Mouse (Mus musculus): ENCODE data around the gene Map3k20.

Gene Map3k20

DNA sequence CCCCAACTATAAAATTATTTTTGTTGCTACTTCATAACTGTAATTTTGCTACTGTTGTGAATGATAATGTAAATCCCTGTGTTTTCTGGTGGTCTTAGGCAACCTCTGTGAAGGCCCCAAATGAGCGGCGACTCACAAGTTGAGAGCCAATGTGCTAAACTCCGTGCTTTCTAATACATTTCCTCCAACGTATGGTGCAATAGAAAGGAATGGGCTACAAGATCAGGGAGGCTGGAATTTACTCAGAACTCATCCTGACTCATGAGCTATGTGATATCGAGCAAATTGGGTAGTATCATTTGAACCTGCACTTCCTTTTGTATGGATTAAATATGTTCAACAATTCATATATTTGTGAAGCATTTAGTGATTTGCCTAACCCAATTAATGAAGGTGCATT, 4.9 kb upstream of the Map3k20 start:
- no peak for DNase-seq (ENCODE audit: low spot score)

DNA sequence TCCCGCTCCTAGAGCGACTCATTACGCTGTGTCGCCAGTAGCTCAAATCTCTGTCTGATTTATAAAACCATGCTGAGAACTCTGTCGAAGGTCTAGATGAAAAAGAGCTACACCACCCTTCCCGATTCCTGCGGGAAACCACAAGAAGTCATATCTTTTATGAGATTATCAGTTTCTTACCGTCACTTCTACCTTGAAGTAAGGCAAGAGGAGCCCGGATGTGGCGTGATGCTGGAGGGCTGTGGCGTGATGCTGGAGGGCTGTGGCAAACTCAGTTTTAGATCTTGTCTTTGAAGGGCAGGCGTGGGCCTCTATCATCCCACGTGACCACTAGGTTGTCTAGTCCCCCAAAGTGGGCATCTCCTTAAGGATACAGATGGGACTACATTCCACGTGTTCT, 3.5 kb upstream of the Map3k20 start:
- DNase-seq (ENCODE audit: low spot score), result no peak

DNA sequence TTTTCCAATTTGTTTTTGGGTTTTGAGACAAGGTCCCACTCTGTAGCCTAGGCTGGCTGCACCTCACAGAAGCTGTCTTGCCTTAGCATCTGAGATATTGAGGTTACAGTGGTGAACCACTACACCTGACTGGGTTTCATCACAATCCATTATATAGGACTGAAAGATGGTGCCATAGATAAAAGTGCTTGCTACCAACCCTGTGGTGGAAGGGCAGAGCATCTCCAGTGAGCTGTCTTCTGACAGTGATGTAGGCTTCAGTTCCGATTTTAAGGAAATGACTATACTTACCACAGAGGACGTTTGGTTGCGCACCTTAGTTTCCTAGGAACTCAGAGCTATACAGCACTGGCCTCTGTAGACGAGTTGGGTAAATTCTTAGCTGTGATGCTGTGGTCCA, 2.7 kb upstream of the Map3k20 start:
- DNase-seq (ENCODE audit: low spot score), result no peak

DNA sequence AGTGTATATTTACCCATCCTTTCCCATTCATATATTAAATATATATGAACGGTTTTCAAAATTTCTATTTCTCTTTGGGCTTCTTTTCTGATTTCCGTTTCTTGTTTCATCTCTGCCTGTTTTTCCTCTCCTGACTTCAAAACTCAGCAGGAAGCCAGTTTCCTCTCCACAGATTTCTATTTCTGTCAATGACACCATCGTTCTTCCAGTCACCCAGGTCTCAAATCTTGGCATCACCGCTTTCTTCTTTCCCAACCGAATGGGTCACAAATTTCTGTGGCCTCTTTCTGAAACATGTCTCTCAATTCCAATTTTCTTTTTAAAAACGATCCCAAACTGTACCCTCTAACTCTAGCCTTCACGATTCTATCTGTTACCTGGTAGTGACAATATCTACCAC, 748 bp upstream of the Map3k20 start:
- DNase-seq (ENCODE audit: low spot score), result no peak

DNA sequence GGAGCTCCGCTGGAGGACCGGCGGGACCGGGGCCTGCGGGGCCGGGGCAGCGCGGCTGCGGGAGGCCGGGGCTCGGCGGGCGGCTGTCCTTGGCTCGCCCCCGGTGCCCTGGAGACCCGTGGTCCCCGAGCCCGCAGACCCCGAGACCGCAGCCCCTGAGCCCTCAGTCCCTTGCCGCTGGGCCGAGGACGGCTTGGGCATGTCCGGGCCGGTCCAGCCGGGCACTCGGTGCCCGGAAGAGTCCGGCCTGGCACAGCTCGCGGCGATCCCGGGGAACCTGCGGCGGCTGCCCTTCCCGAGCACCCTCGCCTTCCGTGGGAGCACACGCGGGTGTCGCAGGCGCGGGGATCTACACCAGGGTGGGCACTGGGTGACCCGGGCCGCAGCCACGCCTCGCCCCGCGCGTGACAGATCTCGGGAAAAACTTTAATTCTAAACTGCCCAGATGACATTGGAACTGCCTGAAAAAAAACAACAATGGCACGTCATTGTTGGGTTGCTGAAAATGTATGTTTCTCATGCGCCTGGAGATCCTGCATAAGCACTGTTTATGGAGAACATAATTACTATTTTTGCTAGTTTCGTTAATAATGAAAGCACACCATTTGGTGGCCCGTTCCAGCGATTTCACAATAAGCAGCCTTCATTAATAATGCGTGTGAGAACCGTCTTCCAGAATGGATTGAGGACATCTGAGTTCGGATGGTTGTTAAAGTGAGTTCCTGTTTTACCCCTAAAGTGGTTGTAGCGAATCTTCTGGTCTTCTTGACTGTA, 638 bp downstream of the Map3k20 start:
- DNase-seq (ENCODE audit: low spot score), result peak; percentile 31

DNA sequence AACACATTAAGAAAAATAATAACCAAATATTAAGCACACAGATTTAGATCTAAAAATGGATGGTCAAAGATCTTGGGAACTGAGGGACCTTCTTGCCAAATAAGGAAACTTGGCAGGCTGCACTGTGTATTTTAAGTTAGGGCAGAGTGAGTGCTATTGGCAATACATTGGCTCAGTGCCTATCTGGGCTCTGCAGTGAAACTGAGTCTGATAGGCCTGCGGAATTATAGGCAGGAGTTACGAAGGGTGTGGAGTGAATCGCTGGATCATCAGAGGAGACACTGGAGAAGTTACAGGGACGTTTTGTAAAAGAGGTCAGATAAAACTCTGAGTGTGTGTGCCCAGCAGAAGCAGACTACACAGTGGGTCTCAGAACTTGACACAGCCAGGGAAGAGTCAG, 1.7 kb downstream of the Map3k20 start:
- DNase-seq (ENCODE audit: low spot score), result no peak

DNA sequence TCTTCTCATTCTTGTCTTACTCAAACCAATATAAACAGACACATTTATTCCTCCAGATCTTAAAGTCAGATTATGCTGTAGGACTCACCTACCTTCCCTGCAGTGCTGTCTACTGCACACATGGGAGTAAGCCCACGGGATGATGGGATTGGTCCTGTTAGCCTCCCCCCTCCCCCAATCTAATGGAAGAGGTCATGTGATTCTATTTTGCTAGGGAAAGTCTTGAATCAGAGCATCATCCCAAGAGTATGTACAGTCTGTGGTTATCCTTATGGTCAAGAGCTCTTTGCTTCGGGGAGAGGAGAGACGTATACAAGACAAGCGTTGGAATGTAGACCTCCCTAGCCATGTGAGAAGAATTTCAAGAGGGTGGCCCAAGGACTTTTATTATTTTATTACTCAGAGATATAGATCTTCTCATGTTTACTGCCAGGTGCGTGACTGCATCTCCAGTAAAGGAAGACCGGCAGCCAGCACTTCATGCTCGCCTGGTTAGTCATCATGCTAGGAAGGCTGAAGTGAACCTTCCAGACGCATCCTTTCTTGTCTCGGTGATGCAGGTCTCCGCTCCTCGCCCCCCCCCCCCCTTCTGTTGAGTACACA, 3.6 kb downstream of the Map3k20 start:
- DNase-seq (ENCODE audit: low spot score), result no peak

DNA sequence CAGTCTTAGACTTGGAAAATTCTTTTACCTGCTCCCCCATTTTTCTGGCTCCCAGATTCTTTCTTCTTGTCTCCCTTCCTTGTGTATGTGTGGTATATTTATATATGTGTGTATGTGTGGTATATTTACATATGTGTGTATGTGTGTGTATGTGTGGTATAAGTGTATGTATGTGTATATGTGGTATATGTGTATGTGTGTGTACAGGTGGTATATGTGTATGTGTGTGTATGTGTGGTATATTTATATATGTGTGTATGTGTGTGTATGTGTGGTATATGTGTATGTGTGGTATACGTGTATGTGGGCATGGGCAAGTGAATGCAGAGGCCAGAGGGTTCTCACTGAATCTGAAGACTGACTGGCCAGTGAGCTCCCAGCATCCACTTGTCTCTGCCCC, 5.7 kb downstream of the Map3k20 start:
- no peak for DNase-seq (ENCODE audit: low spot score)

DNA sequence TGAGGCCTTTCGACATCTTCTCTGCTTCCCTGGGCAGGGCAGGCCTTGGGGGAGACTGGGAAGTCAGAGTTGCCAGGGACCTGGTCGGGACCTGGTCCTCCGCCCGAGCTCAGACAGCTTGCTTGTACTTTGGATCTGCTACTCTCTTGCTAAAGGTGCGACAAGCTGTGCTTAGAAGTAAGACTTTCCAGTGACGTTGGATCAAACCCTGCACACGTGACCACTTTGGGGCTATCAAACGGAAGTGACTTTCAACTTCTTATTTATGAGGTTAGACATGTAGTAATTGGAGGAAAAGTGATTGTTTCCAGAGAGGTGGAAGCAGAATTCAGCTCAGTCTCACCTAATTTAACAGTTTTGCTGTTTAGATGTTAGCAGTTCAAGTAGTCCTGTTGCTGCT, 7.1 kb downstream of the Map3k20 start:
- DNase-seq (ENCODE audit: low spot score), result no peak

DNA sequence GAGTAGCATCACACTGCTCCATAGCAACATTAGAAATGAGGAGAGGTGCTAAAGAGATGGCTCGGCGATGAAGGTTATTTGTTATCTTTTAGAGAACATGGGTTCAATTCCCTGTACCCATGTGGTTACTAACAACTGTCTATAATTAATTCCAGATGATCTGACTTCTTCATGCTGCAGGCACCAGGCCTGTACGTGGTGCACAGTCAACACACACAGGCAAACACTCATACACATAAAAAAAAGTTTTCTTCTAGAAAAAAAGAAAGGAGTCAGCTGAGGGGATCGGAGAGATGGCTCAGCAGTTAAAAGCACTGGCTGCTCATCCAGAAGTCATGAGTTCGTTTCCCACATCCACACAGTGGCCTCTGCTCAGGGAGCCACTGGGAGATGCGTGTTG, 9.6 kb downstream of the Map3k20 start:
- DNase-seq (ENCODE audit: low spot score), result no peak

DNA sequence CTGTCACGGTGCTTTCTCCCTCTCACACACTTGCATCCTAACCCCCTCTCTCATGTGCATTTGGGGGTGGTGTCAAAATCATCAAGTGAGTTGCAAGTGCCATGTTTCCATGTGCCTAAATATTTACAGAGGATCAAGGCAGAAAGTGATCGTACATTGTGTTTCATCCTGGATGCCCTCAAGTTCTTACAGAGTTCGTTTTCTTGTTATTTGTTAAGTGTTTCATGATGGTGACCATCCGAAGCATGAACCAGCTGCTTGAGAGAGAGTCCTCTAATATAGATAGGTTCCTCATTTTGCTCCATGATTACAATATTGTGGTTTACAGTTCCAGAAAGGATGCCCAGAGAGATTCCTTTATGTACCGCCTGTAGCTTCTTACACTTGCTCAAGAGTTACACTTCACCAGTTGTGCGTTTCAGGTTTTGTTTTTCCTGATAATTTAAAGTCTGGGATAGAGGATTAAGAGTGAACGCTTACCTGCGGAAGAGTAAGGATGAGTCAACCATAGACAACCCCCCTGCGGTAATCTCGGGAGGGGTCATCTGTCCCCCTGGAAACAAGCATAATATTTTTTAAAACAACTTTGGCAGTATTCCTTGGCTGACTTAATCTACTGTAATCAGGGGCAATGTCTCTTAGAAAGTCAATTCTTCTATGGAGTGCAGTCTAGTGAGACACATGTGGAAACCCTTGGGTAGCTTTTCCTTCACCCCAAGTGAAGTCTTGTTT, 11.7 kb downstream of the Map3k20 start:
- no peak for DNase-seq (ENCODE audit: low spot score)

DNA sequence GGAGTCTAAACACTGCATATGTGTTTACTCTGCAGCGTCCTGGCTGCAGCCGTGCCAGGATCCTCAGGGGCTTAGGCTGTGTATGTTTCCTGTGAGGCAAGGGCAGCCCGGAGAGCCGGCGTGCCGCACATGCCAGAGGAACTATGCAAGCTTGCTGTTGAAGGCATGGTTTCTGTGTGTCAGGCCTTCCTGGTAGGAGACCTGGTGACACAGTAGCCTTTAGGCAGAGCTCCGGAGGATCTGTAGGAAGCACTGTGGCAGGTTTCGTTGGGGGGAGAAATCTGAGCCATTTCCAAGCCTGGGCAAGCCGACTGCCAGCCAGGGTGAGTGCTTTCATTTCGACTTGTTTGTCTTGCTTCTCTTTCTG, 12.3 kb downstream of the Map3k20 start:
- peak; percentile 27 for DNase-seq (ENCODE audit: low spot score)

DNA sequence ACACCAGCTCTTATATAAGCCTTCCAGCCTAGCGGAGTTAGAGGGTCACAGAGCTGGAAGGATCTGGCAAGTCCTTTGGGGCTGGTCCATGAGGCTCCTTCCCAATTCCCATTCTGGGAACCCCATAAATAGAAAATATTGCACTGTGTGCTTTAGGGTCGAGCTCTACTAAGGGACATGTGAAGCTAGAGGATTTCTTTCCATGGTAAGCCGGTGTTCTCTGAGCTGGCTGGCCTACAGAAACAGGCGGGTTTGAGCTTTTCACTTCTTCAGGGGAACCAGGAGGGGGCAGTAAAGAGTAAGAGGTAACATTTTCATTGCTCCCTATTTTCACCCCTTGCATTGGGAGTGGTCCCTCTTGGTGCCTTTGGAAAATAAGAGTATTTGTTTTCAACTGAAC, 13.0 kb downstream of the Map3k20 start:
- DNase-seq (ENCODE audit: low spot score), result peak; percentile 69

DNA sequence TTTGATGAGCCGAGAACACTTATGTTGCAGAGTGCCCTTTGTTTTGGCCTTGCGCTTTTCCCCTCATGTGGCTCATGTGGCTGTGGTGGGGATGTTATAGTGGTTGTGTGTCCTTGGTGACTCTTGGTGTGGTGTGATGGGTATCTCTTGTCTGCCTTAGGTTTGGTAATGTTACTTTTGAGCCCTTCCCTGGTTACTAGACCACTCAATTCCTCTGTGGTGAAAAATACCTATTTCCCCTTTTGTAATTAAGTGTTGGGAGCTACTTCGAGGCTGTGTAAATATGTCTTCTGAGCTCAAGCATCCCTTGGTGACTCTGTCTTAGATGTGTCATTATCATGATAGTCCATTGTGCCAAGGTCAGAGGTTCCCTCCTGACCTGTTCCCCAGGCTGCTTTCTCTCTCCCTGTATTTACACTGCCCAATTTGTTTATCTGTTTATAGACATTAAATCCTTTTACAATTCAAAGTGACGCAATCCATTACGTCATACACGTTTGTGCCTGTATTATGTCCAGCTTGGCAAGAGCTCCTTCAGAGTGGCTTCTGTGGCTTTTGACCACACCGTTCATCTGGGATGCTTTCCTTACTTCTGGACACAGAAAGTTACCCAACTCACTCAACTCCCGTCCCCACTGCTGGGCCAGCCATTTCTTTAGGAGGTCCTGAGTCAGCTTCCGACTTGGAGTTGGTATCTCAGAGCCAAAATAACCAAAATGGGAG, 15.9 kb downstream of the Map3k20 start:
- no peak for DNase-seq (ENCODE audit: low spot score)

DNA sequence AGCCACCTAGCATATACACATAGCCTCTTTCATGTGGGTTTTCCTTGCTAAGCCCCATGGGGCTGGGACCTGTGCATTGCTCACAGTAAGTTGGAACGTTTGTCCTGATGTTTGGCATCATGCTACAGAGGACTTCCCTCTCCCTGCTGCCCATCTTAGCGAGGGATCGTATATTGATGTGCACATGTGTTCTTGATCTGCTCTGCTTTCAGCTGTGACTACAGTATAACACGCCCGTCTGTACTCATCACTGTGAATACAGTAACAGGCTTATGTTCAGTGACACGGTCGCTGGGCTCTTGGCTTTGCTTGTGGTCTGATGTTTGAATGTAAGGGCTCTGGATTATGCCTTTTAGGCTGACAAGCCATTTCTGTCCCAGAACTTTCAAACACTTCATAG, 20.3 kb downstream of the Map3k20 start:
- DNase-seq (ENCODE audit: low spot score), result no peak

DNA sequence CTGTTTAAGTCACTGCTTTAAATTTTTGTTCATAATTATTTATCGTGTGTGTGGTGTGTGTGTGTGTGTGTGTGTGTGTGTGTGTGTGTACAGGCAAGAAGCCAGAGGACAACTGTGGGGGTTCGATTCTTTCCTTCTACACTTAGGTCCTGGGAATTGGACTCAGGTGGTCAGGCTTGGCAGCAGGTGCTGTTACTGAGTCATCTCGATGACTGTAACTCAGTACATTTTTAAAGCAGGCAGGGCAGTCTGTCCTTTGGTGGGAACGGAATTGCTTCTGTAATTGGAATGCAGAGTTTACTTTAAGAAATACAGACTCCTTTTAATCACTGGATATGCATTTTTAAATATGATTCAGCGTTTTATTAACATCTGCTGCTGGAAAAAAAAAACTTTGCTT, 22.9 kb downstream of the Map3k20 start:
- DNase-seq (ENCODE audit: low spot score), result no peak

DNA sequence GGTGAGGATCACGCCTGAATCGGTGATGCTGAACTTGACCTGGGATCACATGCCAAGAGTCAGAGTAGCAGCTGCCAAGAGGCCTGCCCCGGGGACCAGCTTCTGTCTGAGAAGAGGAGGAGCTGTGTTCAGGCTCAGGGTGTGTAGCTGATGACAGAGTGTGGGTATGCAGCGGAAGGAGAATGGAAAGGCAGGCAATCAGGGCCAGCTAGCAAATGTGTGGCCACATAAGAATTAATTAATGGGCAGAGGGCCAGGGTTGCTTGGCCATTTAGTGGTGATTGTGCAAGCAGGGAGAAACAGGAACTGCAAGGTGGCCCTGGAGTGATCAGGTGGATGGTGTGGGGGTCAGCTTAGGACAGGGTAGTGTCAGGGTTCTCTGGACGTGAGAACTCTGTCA, 23.5 kb downstream of the Map3k20 start:
- no peak for DNase-seq (ENCODE audit: low spot score)

DNA sequence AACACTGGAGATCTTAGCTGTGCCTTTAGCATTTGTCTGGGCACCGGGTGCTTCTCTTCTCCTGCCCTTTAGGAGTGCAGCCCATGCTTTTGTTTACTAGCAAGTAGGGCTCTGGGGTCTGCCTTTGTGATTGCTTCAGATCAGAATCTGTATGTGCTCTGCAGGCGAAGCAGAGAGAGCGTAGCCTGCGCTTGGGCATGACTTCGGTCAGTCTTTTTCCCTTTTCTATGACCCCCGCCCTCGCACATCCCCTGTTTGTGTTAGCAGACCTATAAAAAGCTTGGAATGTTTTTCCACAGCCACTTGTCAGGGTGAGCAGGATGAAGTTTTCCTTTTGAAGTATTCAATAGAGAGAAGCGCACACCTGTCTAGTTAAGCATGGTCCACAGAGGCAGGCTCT, 26.0 kb downstream of the Map3k20 start:
- DNase-seq (ENCODE audit: low spot score), result no peak

DNA sequence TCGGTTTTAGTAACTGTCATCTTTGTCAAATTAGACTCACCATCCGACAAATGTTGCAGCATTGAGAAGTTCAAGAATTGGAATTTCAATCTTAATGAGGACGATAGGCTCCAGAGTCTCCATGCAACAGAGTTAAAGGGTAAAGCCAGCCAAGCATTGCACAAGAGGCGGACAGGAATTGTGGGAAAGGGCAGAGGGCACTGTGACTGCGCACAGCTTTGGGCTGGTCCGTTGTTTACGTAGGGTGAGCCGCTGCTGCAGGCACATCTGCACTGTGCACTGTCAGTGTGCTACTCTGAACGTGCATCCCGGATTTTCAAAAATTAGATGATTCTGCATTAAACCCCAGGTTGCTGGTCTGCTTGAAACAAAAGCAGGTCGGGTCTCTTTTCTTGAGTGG, 27.9 kb downstream of the Map3k20 start:
- DNase-seq (ENCODE audit: low spot score), result no peak

DNA sequence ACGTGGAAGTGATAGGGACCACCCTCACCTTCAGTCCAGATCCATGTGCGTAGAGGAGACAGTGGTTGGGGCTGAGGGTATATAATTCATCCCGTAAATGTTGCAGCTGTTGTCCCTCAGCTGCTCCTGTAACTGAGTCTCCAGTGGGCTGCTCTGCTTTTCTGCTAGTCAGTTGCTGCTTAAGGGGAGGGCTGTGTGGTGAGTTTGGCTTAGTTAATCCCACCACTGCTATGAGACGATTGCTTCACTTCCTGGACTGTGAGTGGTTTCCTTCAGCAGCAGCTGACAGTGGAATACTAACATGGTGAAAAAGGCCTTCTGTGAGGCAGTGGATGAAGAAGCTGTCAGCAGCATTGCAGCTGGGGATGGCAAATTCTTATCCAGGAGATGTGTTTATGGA, 33.0 kb downstream of the Map3k20 start:
- no peak for DNase-seq (ENCODE audit: low spot score)

DNA sequence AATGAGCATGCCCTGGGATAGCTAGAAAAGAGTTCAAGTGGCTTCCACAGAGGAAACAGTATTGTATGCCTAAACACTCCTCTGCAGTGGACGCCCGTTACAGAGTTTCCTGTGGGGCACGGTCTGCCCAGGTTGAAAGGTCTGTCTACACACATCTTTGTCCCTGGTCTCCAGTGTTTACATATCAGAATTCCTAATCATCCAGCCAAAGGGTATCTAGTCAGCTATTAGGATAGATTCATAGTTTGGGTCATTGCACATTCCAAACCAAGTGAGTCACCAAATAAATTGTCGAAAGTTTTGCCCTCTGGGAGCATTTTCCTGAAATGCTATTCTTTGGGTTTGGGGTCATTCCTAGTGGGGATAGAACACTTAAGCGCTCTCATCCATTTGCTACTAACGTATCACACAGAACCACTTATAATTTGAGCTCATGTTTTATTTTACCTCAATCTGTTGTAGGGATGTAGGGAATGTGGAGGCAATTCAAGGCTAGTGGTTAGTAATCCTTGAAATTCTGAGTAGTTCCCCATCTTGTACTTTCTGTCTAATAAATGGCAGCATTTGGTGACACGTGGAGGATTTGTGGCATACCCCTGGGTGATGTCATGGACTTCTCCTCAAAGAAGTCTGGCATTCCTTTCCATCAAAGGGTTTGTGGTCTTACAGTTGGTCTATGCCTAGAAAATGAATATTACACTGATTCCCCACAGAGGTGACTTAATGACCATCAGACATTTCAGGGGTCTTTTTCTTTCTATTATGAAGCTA, 33.8 kb downstream of the Map3k20 start:
- no peak for DNase-seq (ENCODE audit: low spot score)

DNA sequence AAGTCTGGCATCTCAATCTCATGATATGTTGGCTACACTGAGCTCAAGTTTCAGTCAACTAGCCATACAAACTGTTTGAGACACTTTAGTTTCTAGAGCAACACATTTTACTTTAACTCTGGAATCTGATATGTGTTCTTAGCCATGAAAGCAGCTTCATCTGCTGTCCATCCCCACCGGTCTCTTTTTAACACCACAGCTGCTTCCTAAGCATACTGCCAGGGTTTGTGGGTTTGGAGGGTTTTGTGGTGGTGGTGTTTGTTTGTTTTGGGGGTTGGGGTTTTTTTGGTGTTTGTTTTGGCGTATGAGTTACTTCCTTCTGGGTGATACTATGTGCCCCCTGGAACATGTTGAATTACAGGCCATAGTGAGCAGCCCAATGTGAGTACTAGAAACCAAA, 35.2 kb downstream of the Map3k20 start:
- no peak for DNase-seq (ENCODE audit: low spot score)
